Mouse (Mus musculus): Measurements from ENCODE around the gene Pax7. TPM values are rescaled to one million over a fixed set of nuclear protein-coding genes. Genes with fewer than 3 reads are reported as not detected.

Gene Pax7
- polyA plus RNA-seq, 1 experiment from 2014 or later, result not detected

DNA sequence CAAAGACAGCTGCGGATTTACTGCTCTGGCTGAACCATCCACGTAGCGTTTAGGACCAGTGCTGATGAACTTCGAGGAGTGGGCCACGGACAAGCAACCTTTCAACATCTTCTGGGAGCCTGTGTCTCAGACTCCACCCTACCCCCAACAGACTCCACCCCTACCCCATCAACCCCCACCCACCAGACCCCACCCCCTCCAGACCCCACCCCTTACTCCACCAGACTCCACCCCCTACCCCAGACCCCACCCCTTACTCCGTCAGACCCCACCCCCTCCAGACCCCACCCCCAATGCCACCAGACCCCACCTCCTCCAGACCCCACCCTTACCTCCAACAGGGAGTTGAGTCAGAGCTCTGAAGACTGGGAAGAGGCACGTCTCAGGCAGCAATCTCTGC is 10.1 kb upstream of the Pax7 start:
- Histone ChIP-seq H3K4me2 (replicated peaks; ENCODE audit: low read depth) (no peak overlapping the region), H3K36me3 (ENCODE audit: control insufficient read depth, insufficient read depth) (no peaks in the 10 kb centered on the region), H3K4me3 (ENCODE audit: low read depth, low read length) (no peak overlapping the region), H3K27me3 (replicated peaks; ENCODE audit: control insufficient read depth, insufficient read depth, low read length) (peaks cover 49% of the 10 kb centered on the region), H3K9me3 (ENCODE audit: control insufficient read depth) (no peaks in the 10 kb centered on the region), H3K9ac (ENCODE audit: low read depth, low read length) (no peak overlapping the region), H3K27ac (ENCODE audit: low read depth, low read length) (no peak overlapping the region), H3K4me1 (replicated peaks; ENCODE audit: control insufficient read depth, insufficient read depth, low read length) (no peaks in the 10 kb centered on the region)
- TF ChIP-seq CTCF (IDR thresholded peaks at IDR 0.05; ENCODE audit: low read depth), result no peak
- no peak for ATAC-seq
- WGBS, result 12% methylated on average over 7 of the region's 7 CpGs

DNA sequence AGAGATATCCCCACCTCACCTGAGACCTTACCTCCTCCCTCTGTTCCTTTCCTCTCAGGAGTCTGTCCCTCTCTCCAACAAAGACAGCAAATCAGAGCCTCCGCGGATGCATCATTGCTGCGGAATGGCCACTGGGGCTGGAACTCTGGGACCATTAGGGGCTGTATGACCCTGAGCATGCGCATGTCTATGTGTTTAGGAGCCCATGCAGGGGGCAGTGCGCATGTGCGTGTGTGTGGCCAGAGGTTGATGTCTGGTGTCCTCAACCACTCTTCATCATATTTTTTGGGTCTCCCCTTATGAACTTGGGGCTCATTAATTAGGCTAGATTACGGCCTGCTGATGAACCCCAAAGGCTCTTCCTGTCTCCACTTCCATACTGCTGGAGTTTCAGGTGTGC is 9.6 kb upstream of the Pax7 start:
- Histone ChIP-seq H3K4me2 (replicated peaks; ENCODE audit: low read depth) (no peak overlapping the region), H3K36me3 (ENCODE audit: control insufficient read depth, insufficient read depth) (no peaks in the 10 kb centered on the region), H3K9ac (ENCODE audit: low read depth, low read length) (no peak overlapping the region), H3K4me1 (replicated peaks; ENCODE audit: control insufficient read depth, insufficient read depth, low read length) (no peaks in the 10 kb centered on the region), H3K9me3 (ENCODE audit: control insufficient read depth) (no peaks in the 10 kb centered on the region), H3K27ac (ENCODE audit: low read depth, low read length) (no peak overlapping the region), H3K27me3 (replicated peaks; ENCODE audit: control insufficient read depth, insufficient read depth, low read length) (peaks cover 50% of the 10 kb centered on the region), H3K4me3 (ENCODE audit: low read depth, low read length) (no peak overlapping the region)
- TF ChIP-seq CTCF (IDR thresholded peaks at IDR 0.05; ENCODE audit: low read depth), result no peak
- ATAC-seq, result no peak
- WGBS, result 62% methylated on average over 7 of the region's 7 CpGs

DNA sequence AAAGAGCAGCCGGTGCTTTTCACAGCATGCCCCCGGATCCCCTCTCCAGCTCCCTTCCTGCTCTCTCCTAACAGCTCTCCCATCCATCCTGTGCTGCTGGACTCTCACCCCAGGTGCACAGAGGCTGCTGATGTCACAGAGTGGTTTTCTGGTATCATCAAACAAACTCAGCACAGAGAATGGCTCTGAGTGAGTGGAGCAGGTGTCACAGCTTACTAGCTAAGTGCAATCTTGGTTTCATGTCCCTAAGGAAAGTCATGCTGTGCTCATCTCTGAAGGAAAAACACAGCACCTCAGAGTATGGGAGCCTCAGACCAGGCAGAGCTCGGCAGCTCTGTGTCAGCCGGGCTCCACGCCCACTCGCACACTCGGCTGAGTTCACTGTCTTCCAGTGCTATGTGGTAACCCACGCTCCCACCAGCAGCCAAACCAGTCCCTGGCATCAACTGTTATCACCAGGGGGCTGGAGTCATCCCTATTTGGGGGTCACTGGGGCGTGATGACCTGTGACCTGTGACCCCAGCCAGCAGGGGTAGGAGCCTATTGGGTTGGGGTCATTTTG is 7.7 kb upstream of the Pax7 start:
- no peaks in the 10 kb centered on the region for H3K36me3 ChIP-seq (ENCODE audit: control insufficient read depth, insufficient read depth)
- H3K9ac ChIP-seq (ENCODE audit: low read depth, low read length), result no peak overlapping the region
- H3K4me1 ChIP-seq (replicated peaks; ENCODE audit: control insufficient read depth, insufficient read depth, low read length), result no peaks in the 10 kb centered on the region
- H3K9me3 ChIP-seq (ENCODE audit: control insufficient read depth), result no peaks in the 10 kb centered on the region
- H3K27me3 ChIP-seq (replicated peaks; ENCODE audit: control insufficient read depth, insufficient read depth, low read length), result peaks cover 63% of the 10 kb centered on the region
- H3K4me2 ChIP-seq (replicated peaks; ENCODE audit: low read depth), result no peak overlapping the region
- WGBS, result 53% methylated on average over 9 of the region's 9 CpGs
- H3K27ac ChIP-seq (ENCODE audit: low read depth, low read length), result no peak overlapping the region
- ATAC-seq, result no peak
- no peak for TF ChIP-seq CTCF (IDR thresholded peaks at IDR 0.05; ENCODE audit: low read depth)
- H3K4me3 ChIP-seq (ENCODE audit: low read depth, low read length), result no peak overlapping the region

DNA sequence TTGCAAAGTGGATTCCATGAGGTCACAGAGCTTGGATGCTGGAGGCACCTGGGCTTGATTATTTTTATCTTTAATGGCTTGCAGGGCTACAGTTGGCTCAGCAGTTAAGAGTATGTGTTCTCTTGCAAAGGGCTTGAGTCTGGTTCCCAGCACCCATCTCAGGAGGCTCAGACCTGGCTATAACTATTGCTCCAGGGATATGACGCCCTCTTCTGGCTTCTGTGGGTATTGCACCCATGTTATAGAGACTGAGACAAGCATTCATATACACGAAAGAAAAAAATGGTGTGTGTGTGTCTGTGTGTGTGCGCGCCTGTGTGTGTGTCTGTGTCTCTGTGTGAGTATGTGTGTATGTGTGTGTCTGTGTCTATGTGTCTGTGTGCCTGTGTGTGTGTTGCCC is 7.1 kb upstream of the Pax7 start:
- Histone ChIP-seq H3K4me1 (replicated peaks; ENCODE audit: control insufficient read depth, insufficient read depth, low read length) (no peaks in the 10 kb centered on the region), H3K9ac (ENCODE audit: low read depth, low read length) (no peak overlapping the region), H3K36me3 (ENCODE audit: control insufficient read depth, insufficient read depth) (no peaks in the 10 kb centered on the region), H3K4me3 (ENCODE audit: low read depth, low read length) (no peak overlapping the region), H3K9me3 (ENCODE audit: control insufficient read depth) (no peaks in the 10 kb centered on the region), H3K4me2 (replicated peaks; ENCODE audit: low read depth) (no peak overlapping the region), H3K27ac (ENCODE audit: low read depth, low read length) (no peak overlapping the region), H3K27me3 (replicated peaks; ENCODE audit: control insufficient read depth, insufficient read depth, low read length) (peaks cover 68% of the 10 kb centered on the region)
- ATAC-seq, result no peak
- TF ChIP-seq CTCF (IDR thresholded peaks at IDR 0.05; ENCODE audit: low read depth), result peak; percentile 39
- 66% methylated on average over 4 of the region's 4 CpGs for WGBS

DNA sequence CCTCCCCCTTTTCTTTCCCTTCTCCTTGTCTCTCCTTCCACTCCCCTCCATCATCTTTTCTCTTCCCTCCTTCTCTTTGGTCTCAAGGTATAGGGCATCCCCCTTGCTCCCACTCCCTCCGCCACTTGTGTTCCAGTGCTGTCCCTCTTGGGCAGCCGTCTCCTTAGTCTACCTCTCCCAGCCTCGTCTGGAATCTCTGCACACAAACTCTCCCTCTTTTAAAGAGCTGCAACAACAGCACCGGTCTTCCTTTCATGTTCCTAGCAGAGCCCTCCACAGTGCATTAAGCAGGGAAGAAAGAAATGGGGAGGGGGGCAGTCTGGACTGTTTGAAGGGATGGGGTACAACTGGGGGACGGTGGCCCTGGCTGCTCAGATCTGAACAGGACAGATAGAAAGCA is 3.4 kb upstream of the Pax7 start:
- Histone ChIP-seq H3K4me3 (ENCODE audit: low read depth, low read length) (no peak overlapping the region), H3K9ac (ENCODE audit: low read depth, low read length) (no peak overlapping the region), H3K27ac (ENCODE audit: low read depth, low read length) (no peak overlapping the region), H3K4me1 (replicated peaks; ENCODE audit: control insufficient read depth, insufficient read depth, low read length) (no peaks in the 10 kb centered on the region), H3K9me3 (ENCODE audit: control insufficient read depth) (no peaks in the 10 kb centered on the region), H3K27me3 (replicated peaks; ENCODE audit: control insufficient read depth, insufficient read depth, low read length) (peaks cover 93% of the 10 kb centered on the region), H3K4me2 (replicated peaks; ENCODE audit: low read depth) (no peak overlapping the region), H3K36me3 (ENCODE audit: control insufficient read depth, insufficient read depth) (no peaks in the 10 kb centered on the region)
- WGBS, result 5% methylated on average over 5 of the region's 5 CpGs
- TF ChIP-seq CTCF (IDR thresholded peaks at IDR 0.05; ENCODE audit: low read depth), result no peak
- no peak for ATAC-seq

DNA sequence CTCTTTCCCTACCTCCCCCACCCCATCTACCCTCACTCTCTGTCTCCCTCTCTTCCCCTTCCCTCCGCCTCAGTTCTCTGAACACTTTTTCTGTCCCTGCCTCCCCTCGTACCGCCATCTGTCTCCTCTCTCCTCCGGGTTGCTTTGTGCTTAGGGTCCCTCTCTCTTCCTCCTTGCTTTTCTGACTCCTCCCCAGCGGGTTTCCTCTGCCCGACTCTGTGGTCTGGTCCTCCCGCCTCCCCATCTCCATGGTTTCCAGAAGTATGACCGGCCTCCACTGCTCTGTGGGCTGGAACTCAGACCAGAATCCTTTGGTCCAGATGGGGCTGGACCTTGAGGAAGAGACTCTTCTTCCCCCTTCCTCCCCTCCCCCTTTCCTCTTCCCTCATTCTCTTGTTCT is 2.9 kb upstream of the Pax7 start:
- no peak overlapping the region for H3K4me3 ChIP-seq (ENCODE audit: low read depth, low read length)
- no peak for ATAC-seq
- no peak overlapping the region for H3K4me2 ChIP-seq (replicated peaks; ENCODE audit: low read depth)
- H3K9me3 ChIP-seq (ENCODE audit: control insufficient read depth), result no peaks in the 10 kb centered on the region
- H3K36me3 ChIP-seq (ENCODE audit: control insufficient read depth, insufficient read depth), result no peaks in the 10 kb centered on the region
- H3K4me1 ChIP-seq (replicated peaks; ENCODE audit: control insufficient read depth, insufficient read depth, low read length), result no peaks in the 10 kb centered on the region
- no peak overlapping the region for H3K27ac ChIP-seq (ENCODE audit: low read depth, low read length)
- TF ChIP-seq CTCF (IDR thresholded peaks at IDR 0.05; ENCODE audit: low read depth), result no peak
- peaks cover 94% of the 10 kb centered on the region for H3K27me3 ChIP-seq (replicated peaks; ENCODE audit: control insufficient read depth, insufficient read depth, low read length)
- WGBS, result 2% methylated on average over 8 of the region's 8 CpGs
- H3K9ac ChIP-seq (ENCODE audit: low read depth, low read length), result no peak overlapping the region
